Mouse (Mus musculus) gastrocnemius, postnatal 25 days (tissue): ENCODE data around the gene Gatd1. TPM values are rescaled to one million over a fixed set of nuclear protein-coding genes. Genes with fewer than 3 reads are reported as not detected.

Source experiments
- DNase-seq: peaks from one replicate; pipeline ENCODE4 v3.0.0; 2022
- total RNA-seq, 2 experiments: library from RNA; stranded (reverse); gene quantifications; 1 replicate in 1 of 2; 2 replicates in 1 of 2; pipeline ENCODE4 v1.2.3; 2021

Gene Gatd1
- total RNA-seq, 2 experiments from 2014 or later, result 5.2 to 6.7 TPM

GRCm38 (mm10) chr7:141442199-141442598, 28.3 kb upstream of the Gatd1 start:
- no peak for DNase-seq

GRCm38 (mm10) chr7:141441460-141441859, 27.5 kb upstream of the Gatd1 start:
- no peak for DNase-seq

GRCm38 (mm10) chr7:141440613-141441012, 26.7 kb upstream of the Gatd1 start:
- DNase-seq, result peak; percentile 52

GRCm38 (mm10) chr7:141439811-141440210, 25.9 kb upstream of the Gatd1 start:
- DNase-seq, result no peak

GRCm38 (mm10) chr7:141439140-141439679, 25.3 kb upstream of the Gatd1 start:
- no peak for DNase-seq

GRCm38 (mm10) chr7:141438201-141438968, 24.4 kb upstream of the Gatd1 start:
- no peak for DNase-seq

- peak; percentile 81 for DNase-seq
Observed at GRCm38 (mm10) chr7:141437178-141438120, 23.5 kb upstream of the Gatd1 start, which contains the start of gene Slc25a22. Gene Slc25a22, minus strand, starts transcription at chr7:141437892.

GRCm38 (mm10) chr7:141436523-141436892, 22.6 kb upstream of the Gatd1 start:
- DNase-seq, result no peak

- DNase-seq, result no peak
Observed at GRCm38 (mm10) chr7:141435856-141436522, 22.1 kb upstream of the Gatd1 start.

GRCm38 (mm10) chr7:141435129-141435855, 21.4 kb upstream of the Gatd1 start:
- DNase-seq, result peak; percentile 60

GRCm38 (mm10) chr7:141434464-141434863, 20.5 kb upstream of the Gatd1 start:
- peak; percentile 58 for DNase-seq

- DNase-seq, result no peak
Observed at GRCm38 (mm10) chr7:141433517-141434400, 19.8 kb upstream of the Gatd1 start.

- DNase-seq, result peak; percentile 83
Observed at GRCm38 (mm10) chr7:141432741-141433516, 19.0 kb upstream of the Gatd1 start.

- DNase-seq, result no peak
Observed at GRCm38 (mm10) chr7:141432186-141432611, 18.3 kb upstream of the Gatd1 start.

GRCm38 (mm10) chr7:141431434-141432185, 17.7 kb upstream of the Gatd1 start:
- DNase-seq, result no peak

- no peak for DNase-seq
Observed at GRCm38 (mm10) chr7:141430585-141431240, 16.8 kb upstream of the Gatd1 start.

GRCm38 (mm10) chr7:141429840-141430584, 16.1 kb upstream of the Gatd1 start:
- DNase-seq, result no peak
